Mouse (Mus musculus): ENCODE measurements at regions not wholly inside any gene's neighbourhood (a gene's known extent, or its start where the extent isn't known, plus 50 kb on each side); places are given as distances from the start of the nearest gene placed in this dataset.

GRCm38 (mm10) chr1:61175239-61175638 lies 197.5 kb downstream of the Icos start:
- no peak for DNase-seq (ENCODE audit: low spot score in 2 of 2)

- no peak for DNase-seq (ENCODE audit: low spot score in 2 of 2)
Observed at GRCm38 (mm10) chr1:61179461-61179860, 201.7 kb downstream of the Icos start.

- DNase-seq (ENCODE audit: low spot score in 2 of 2), result peak; percentile 91 to 97
Observed at GRCm38 (mm10) chr1:61181099-61181821, 203.5 kb downstream of the Icos start.

- DNase-seq (ENCODE audit: low spot score in 2 of 2), result no peak
Observed at GRCm38 (mm10) chr1:61187381-61188100, 209.8 kb downstream of the Icos start.

GRCm38 (mm10) chr1:61190921-61191320 lies 213.2 kb downstream of the Icos start:
- no peak for DNase-seq (ENCODE audit: low spot score in 2 of 2)

- no peak for DNase-seq (ENCODE audit: low spot score in 2 of 2)
Observed at GRCm38 (mm10) chr1:61198549-61199062, 220.9 kb downstream of the Icos start.

- DNase-seq (ENCODE audit: low spot score in 2 of 2), result no peak
Observed at GRCm38 (mm10) chr1:61201006-61201405, 223.3 kb downstream of the Icos start.

- DNase-seq (ENCODE audit: low spot score in 2 of 2), result no peak
Observed at GRCm38 (mm10) chr1:61202079-61202478, 224.4 kb downstream of the Icos start.

GRCm38 (mm10) chr1:61203170-61203569 lies 225.4 kb downstream of the Icos start:
- no peak for DNase-seq (ENCODE audit: low spot score in 2 of 2)

- DNase-seq (ENCODE audit: low spot score in 2 of 2), result no peak
Observed at GRCm38 (mm10) chr1:61203612-61204011, 225.9 kb downstream of the Icos start.

- DNase-seq (ENCODE audit: low spot score in 2 of 2), result no peak
Observed at GRCm38 (mm10) chr1:61205137-61205536, 227.4 kb downstream of the Icos start.

- DNase-seq (ENCODE audit: low spot score in 2 of 2), result no peak
Observed at GRCm38 (mm10) chr1:61206861-61207380, 229.2 kb downstream of the Icos start.

- DNase-seq (ENCODE audit: low spot score in 2 of 2), result no peak
Observed at GRCm38 (mm10) chr1:61208386-61208785, 230.7 kb downstream of the Icos start.

GRCm38 (mm10) chr1:61221131-61221530 lies 243.4 kb downstream of the Icos start:
- DNase-seq (ENCODE audit: low spot score in 2 of 2), result no peak

GRCm38 (mm10) chr1:61228942-61229341 lies 251.2 kb downstream of the Icos start:
- DNase-seq (ENCODE audit: low spot score in 2 of 2), result no peak

GRCm38 (mm10) chr1:61233001-61233400 lies 255.3 kb downstream of the Icos start:
- DNase-seq (ENCODE audit: low spot score in 2 of 2), result no peak

- no peak for DNase-seq (ENCODE audit: low spot score in 2 of 2)
Observed at GRCm38 (mm10) chr1:61233476-61234297, 256.0 kb downstream of the Icos start.

- DNase-seq (ENCODE audit: low spot score in 2 of 2), result no peak
Observed at GRCm38 (mm10) chr1:61234298-61234682, 256.6 kb downstream of the Icos start.

GRCm38 (mm10) chr1:61236511-61236910 lies 258.8 kb downstream of the Icos start:
- DNase-seq (ENCODE audit: low spot score in 2 of 2), result no peak

- no peak for DNase-seq (ENCODE audit: low spot score in 2 of 2)
Observed at GRCm38 (mm10) chr1:61238668-61239067, 260.9 kb downstream of the Icos start.

GRCm38 (mm10) chr1:61257561-61257960 lies 279.8 kb downstream of the Icos start:
- DNase-seq (ENCODE audit: low spot score in 2 of 2), result no peak

- DNase-seq (ENCODE audit: low spot score in 2 of 2), result no peak
Observed at GRCm38 (mm10) chr1:61263466-61263865, 285.7 kb downstream of the Icos start.

All from right cerebral cortex, adult 2 months (tissue).